Mouse (Mus musculus) right cerebral cortex, postnatal 14 days (tissue): ENCODE data around the gene Lrp1.
"Not testable (repeated sequence)": the region's sequence is repeated elsewhere in the genome, so short reads cannot be mapped to it uniquely, and the experiment has no call there.

Experiments used
- DNase-seq: peaks from one replicate; pipeline ENCODE4 v3.0.0; 2022

Lrp1 gene

GRCm38 (mm10) chr10:127620406-127621190, at the start of gene Lrp1:
TSS of gene Lrp1 (minus strand) at chr10:127621148.
- peak; percentile 49 for DNase-seq

GRCm38 (mm10) chr10:127670185-127670584, 49.2 kb upstream of the Lrp1 start:
- no peak for DNase-seq

DNA sequence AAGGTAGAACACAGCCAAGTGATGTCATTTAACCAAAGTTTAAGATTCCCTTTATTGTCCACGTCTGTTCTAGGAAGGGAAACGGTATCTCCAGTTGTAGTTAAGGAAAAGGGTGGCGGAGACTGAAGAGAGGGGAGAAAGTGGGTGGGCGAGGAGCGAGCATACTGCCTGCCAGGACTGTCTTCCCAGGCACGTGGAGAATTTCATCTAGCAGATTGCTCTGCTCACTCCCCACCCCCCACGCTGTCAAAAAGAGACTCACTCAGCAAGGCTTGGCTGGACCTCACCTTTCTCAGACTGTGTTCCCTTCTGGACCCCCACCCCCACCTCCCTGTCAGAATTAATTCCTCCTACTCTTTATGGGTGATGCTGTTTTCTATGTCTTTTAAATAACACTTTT, 48.2 kb upstream of the Lrp1 start:
- DNase-seq, result peak; percentile 73

- peak; percentile 79 for DNase-seq
These were observed 47.4 kb upstream of the Lrp1 start, which contains the start of gene Nab2 for GRCm38 (mm10) chr10:127668093-127669050. TSS of gene Nab2 (minus strand) at chr10:127668568.

GRCm38 (mm10) chr10:127667269-127668092, 46.5 kb upstream of the Lrp1 start:
- DNase-seq, result peak; percentile 73

DNA sequence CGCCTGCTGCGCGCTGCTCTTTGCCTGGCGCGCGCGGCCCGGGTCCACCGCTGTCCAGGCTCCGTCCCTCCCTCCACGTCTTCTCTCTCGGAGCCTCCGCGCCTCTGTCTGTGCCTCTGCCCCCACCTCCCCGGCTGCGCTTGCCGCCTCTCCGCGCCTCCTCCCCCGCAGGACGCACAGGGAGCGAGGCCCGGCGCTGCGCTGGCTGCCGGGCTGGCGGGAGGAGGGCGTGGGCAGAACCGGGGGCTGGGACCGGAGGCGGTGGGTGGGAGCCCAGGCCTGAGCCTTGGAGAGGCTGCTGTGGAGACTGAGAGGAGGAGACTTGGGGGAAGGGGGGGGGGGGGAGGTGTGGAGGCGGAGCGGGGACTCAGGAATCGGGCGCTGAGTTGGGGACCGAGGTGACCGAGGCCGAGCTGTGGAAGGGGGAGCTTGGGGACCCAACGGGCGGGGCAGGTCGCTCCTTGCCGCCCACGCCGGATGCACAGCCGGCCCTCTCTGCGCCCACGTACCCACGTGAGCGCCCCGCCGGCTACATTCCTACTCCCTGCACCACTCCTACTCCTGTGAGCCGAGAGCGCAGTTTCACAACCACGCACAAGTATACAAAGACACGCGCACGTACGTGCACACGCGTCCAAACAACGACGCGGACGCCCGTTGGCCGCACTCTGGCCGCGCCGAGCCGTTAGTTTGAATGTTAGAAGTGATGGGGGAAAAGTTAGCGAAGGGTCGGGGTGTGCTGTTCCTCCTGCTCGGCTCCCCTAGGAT, 45.7 kb upstream of the Lrp1 start, which contains the start of gene Nemp1:
TSS of gene Nemp1 (plus strand) at position 401 of the 768 bp plus-strand sequence.
- peak; percentile 75 for DNase-seq

DNA sequence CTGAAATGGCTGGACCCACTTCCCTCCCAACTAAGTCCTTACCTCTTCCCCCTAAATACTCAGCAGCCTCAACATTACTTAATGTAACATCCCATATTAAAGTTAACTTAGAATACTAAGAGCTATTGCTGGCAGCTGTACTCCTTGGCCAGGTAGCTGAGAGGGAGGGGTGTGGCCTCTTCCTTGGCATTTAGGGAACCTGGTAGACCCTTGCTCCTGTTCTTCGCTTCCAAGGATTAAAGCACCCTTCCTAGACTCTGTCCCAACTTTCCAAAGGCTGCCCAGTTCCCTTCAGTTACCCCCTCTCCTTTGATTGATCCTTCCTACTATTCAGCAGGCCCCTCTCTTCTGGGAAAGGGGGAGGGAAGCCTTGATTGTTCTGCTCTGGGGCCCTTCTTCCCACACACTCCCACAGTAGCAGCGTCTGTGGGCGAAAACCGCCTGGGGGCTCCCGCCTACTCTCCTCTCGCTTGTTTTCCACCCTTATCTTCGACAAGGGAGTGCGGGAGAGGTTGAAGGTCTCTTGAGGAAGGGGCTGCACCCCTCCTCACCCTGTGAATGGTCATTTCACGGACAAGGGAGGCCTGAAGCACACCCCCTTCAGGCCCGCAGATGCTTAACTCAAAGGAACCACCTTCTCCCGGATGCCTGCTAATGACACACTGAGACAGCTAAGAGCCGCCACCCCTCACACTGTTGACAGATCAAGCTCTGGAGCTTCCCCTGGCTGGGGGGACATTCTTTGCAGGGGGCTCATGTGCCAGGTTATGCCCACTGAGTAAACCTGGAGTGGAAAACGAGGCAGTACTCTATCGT, 44.6 kb upstream of the Lrp1 start:
- DNase-seq, result no peak

- no peak for DNase-seq
These were observed 43.9 kb upstream of the Lrp1 start for GRCm38 (mm10) chr10:127664891-127665290.

DNA sequence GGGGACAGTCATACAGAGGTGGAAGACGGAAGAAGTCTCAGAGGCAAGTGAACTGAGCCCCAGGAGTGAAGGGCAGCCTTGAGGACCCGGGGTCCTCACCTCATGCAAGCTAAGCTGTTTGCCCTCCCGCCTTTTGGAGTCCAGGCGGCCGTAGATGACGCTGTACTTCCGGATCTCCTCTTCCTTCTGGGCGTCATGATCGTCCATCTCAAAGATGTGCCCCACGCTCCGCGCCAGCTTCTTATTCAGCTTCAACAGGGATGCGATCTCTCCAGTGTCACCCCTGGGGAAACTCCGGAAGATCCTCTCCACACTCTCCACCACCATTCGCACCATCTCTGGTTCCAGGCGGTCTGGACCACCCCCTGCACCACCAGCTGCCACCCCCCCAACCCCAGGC, 43.2 kb upstream of the Lrp1 start:
- no peak for DNase-seq

GRCm38 (mm10) chr10:127663590-127663989, 42.6 kb upstream of the Lrp1 start:
- DNase-seq, result no peak

- DNase-seq, result no peak
These were observed 41.8 kb upstream of the Lrp1 start for GRCm38 (mm10) chr10:127662666-127663253.

DNA sequence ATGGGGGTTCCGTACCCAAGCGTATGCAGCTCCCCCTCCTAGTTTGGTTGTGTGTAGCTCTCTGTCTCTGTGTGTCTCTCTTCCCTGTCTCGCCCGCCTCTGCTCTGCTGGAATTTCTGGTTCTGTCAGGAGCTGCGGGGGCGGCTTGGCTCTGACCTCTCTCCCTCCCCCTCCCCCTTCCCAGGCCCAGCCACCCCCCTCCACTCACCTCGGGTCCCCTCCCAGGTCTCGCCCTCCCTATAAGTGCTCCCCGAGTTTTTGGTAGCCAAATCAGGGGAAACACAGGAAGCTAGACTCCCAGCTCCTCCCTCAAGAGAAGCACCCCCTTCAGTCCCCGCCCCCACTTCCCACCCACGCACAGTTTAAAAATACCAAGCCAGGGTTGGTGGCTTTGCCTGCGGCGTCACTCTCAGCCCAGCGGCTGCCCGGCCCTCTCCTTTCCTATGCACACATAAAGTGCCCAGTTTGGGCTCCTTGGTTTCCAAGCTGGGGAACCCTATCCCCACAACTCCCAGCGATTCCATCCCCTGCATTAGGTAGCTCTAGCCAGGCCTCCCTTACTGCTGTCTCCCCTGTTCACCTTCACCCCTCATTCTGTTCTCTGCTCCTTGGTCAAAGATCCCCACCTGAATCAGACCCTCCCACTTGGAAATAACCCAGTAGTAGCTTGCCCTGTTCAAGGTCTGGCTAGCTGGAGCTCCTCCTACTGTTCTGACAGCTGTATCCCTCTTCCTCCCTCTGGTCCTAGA, 41.1 kb upstream of the Lrp1 start:
- peak; percentile 65 for DNase-seq

- DNase-seq, result no peak
These were observed 40.5 kb upstream of the Lrp1 start for GRCm38 (mm10) chr10:127661291-127661914.

GRCm38 (mm10) chr10:127659551-127659950, 38.6 kb upstream of the Lrp1 start:
- DNase-seq, result no peak

DNA sequence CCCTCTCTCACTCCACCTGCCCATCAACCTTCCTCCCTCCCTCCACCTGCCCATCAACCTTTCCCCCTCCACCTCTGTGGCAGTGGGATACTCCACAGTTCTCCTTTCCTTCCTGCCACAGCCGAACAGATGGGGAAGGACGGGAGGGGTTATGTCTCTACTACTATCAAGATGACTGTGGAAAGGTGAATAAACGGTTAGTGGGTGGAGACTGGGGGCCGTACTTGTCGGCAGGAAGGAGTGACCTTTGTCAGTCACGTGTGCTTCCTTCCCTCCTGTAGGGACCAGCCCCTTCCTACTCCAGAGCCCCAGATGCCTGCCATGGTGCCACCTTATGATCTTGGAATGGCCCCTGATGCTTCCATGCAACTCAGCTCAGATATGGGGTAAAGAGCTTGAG, 37.1 kb upstream of the Lrp1 start:
- no peak for DNase-seq

GRCm38 (mm10) chr10:127657617-127658016, 36.7 kb upstream of the Lrp1 start:
- not testable (repeated sequence) for DNase-seq

DNA sequence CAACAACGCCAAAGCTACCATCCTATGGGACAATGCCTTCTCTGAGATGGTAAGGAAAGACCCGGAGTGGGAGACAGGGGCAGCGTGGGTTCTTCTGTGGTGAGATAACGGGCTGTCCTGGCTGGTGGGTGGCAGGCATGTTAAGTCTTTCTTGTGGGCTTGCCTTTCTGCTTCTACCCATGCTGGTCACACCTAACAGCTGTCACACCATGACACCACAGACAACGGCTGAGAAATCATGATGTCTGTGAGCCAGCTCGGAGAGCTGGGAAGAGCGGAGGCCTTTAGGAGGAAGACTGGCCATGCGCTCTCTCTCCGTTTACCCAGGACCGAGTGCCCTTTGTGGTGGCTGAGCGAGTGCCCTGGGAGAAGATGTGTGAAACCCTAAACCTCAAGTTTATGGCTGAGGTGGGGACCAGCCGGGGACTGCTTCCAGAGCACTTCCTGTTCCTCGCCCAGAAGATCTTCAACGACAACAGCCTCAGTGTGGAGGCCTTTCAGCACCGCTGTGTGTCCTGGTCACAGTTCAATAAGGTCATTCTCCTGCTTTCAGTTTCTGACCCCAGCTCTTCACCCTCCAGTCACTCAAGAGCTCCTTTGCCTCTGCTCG, 34.1 kb upstream of the Lrp1 start:
- no peak for DNase-seq

DNA sequence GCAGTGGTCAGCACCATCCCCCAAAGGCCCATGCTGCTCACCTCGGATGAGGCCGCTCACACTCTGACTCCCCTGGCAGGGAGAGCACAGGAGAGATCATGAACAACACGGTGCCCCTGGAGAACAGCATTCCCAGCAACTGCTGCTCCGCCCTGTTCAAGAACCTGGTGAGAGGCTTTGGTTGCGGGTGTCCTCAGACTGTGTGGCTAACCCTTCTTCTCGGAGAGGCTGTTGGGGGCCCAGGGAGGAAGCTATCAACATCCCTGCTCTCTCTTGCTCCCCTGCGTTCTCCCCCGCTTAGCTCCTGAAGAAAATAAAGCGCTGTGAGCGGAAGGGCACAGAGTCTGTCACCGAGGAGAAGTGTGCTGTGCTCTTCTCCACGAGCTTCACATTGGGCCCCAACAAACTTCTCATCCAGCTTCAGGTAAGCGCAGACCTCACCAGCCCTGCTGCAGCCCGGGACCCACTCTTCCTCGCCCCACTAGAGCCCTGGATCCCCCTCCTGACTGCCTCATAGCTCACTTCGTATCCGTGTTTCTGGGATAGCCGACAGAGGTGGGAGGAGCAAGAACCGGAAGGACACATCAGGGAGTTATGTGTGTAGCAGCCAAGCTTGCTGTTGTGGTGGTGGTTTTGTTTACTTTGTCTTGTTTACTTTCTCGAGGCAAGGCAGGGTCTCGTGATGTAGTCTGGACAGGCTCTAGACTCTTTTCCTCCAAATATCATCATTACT, 32.1 kb upstream of the Lrp1 start:
- no peak for DNase-seq
